ENCODE assay signal across 8 mouse cellular contexts in the genomic region with DNA sequence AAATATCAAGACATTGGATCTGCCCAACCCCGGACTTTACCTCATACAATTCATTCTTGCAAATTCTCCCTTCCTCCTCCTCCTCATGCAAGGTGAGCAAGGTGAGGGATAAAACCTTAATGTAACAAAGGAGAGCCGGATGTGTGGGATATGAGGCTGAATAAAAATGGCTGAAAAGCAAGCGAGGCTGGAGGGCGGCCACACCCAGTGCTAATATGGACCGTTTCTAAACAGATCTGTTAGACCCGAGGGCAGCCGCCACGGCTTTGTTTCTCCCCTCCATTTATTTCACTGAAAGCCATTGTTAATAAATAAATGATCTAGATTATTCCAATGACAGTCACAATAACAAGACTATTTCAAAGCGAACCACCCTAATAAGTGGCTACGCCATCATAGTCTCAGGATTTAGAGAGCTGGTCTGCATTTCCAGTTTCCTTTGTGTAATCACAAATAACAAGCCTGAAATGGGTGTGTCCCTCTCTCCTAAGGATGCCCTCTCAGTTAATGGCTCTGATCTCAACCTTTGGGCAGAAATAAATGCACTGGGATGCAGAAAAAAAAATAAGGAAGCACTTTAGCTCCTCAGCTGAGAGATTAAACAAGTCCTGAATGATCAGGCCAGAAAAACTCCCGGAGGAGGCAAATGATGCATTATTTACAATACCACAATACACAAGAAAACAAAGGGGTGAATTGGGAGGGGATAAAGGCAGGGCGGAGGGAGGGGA. TPM values are rescaled to one million over a fixed set of nuclear protein-coding genes. Genes with fewer than 3 reads are reported as not detected.
DNase-seq lines count a peak whose midpoint lies in the region; ATAC-seq lines count a peak whose summit lies in the region.

No protein-coding gene starts in this region.

- no peaks in the 10 kb centered on the region for H3K9me3 ChIP-seq in intestine, embryonic 16.5 days (ENCODE audit: control insufficient read depth, low read length)
- H3K9me3 ChIP-seq in stomach, embryonic 15.5 days, result no peaks in the 10 kb centered on the region

- H3K4me1 ChIP-seq in intestine, embryonic 16.5 days (ENCODE audit: control insufficient read depth, insufficient read depth, low read length), result no peaks in the 10 kb centered on the region
- H3K4me1 ChIP-seq in stomach, embryonic 15.5 days, result 0 out of 2 replicates have a peak, but pooled peaks cover 10% of the 10 kb centered on the region

- peak overlapping the region; percentile 36; the same call in 1 of the 2 replicates for H3K9ac ChIP-seq in intestine, embryonic 16.5 days (ENCODE audit: low read depth, low read length)
- H3K9ac ChIP-seq in stomach, embryonic 15.5 days, result no peak overlapping the region

- H3K27me3 ChIP-seq in intestine, embryonic 16.5 days (replicated peaks; ENCODE audit: control insufficient read depth, insufficient read depth, low read length), result peaks cover 11% of the 10 kb centered on the region; the same call in 1 of the 2 replicates
- H3K27me3 ChIP-seq in stomach, embryonic 15.5 days (replicated peaks), result peaks cover 24% of the 10 kb centered on the region

- DNase-seq in cerebellum, adult 18-20 months, result peak; percentile 45 to 63
- no peak for DNase-seq in cerebellum, adult 11 months
- DNase-seq in right cerebral cortex, adult 2 months (ENCODE audit: low spot score in 2 of 2), result peak; percentile 57 to 68
- DNase-seq in right cerebral cortex, postnatal 14 days, result no peak
- no peak for DNase-seq in urinary bladder, postnatal 10 days (ENCODE audit: low spot score)
- no peak for DNase-seq in adrenal gland, postnatal 4 days (ENCODE audit: low spot score in 2 of 2)

- H3K27ac ChIP-seq in intestine, embryonic 16.5 days (ENCODE audit: low read length), result no peak overlapping the region
- H3K27ac ChIP-seq in stomach, embryonic 15.5 days, result no peak overlapping the region

- H3K36me3 ChIP-seq in intestine, embryonic 16.5 days (ENCODE audit: control insufficient read depth, insufficient read depth, low read length), result no peaks in the 10 kb centered on the region
- no peaks in the 10 kb centered on the region for H3K36me3 ChIP-seq in stomach, embryonic 15.5 days

- ATAC-seq in intestine, embryonic 16.5 days, result no peak
- no peak for ATAC-seq in stomach, embryonic 15.5 days (ENCODE audit: insufficient read depth, low FRiP score, low read depth)

- peak overlapping the region; percentile 44 for H3K4me3 ChIP-seq in intestine, embryonic 16.5 days (ENCODE audit: low read length)
- peak overlapping the region; percentile 46 for H3K4me3 ChIP-seq in stomach, embryonic 15.5 days (replicated peaks)

- WGBS in intestine, embryonic 16.5 days, result 44% methylated on average over 12 of the region's 12 CpGs
- 45% methylated on average over 12 of the region's 12 CpGs for WGBS in stomach, embryonic 15.5 days

- peak overlapping the region; percentile 90; the same call in 1 of the 2 replicates for H3K4me2 ChIP-seq in intestine, embryonic 16.5 days (ENCODE audit: low read depth, low read length)
- peak overlapping the region; percentile 98 for H3K4me2 ChIP-seq in stomach, embryonic 15.5 days

RNA-seq across cellular contexts. Expression of a gene that starts 51.0 kb away (rescaled TPM):
- not detected in 2 replicates for polyA plus RNA-seq in intestine, embryonic 16.5 days (2015; fragmentation: Nextera tagmentation; extraction: Ambion mirVana)
- polyA plus RNA-seq in stomach, embryonic 15.5 days (2015; fragmentation: Nextera tagmentation; extraction: Ambion mirVana), result not detected in 2 replicates
- not detected for total RNA-seq in adrenal gland, postnatal 4 days (2021)

Comparison
In these comparisons a context has a peak if more than half of its experiments do, and no peak if none do; other contexts are left out.
1. DNase-seq: peak in cerebellum, adult 18-20 months (2 of 2) and right cerebral cortex, adult 2 months (2 of 2); none in cerebellum, adult 11 months (single experiment), right cerebral cortex, postnatal 14 days (single experiment), urinary bladder, postnatal 10 days (single experiment) and adrenal gland, postnatal 4 days (0 of 2).